ENCODE assay signal across 9 mouse cellular contexts in the genomic region with DNA sequence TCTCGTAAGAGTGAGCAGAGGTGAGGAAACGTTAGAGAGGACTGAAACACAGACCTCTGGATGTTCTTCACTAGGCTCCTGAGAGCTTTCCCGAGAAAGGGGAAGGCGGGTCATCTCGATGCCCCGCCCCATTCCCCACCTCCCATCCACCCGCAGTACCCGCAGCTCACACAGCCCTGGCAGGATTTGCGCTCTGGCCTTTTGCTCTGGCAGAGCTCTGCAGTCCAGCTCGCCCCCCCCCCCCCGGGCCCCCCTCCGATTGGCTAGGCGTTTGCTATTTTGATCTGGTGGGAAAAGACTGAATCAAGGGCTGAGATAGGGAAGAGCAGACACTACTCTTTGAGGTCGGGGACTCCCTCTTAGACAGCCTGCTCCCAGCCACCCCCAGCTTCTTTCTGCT.
DNase-seq lines count a peak whose midpoint lies in the region; ATAC-seq and TF ChIP-seq lines count a peak whose summit lies in the region.
"Had no signal": no experiment of that assay in that cellular context is flagged by ENCODE, and none has a peak within 500 bp of the region (broad histone marks: within the 10 kb centered on the region; RNA-seq: fewer than 3 reads in every experiment).

No protein-coding gene starts in this region.

- peak overlapping the region; percentile 38 for H3K4me3 ChIP-seq in lung, embryonic 16.5 days (ENCODE audit: low read length)
- peak overlapping the region; percentile 63 for H3K4me3 ChIP-seq in embryonic facial prominence, embryonic 10.5 days
- H3K4me3 ChIP-seq in kidney, embryonic 15.5 days (replicated peaks): peak overlapping the region; percentile 50
- peak overlapping the region; percentile 52 for H3K4me3 ChIP-seq in neural tube, embryonic 15.5 days (replicated peaks)
- H3K4me3 ChIP-seq in thymus, adult 2 months (ENCODE audit: control insufficient read depth, insufficient read depth, low read length): no peak overlapping the region
- H3K4me3 ChIP-seq: myocyte had no signal

- WGBS in lung, embryonic 16.5 days: 1% methylated on average over 13 of the region's 14 CpGs
- WGBS in embryonic facial prominence, embryonic 10.5 days: 3% methylated on average over 14 of the region's 14 CpGs
- WGBS in kidney, embryonic 15.5 days: 2% methylated on average over 14 of the region's 14 CpGs
- under 1% methylated on average over 14 of the region's 14 CpGs for WGBS in neural tube, embryonic 15.5 days
- WGBS in thymus, adult 2 months: 12% methylated on average over 14 of the region's 14 CpGs

- H3K27ac ChIP-seq in lung, embryonic 16.5 days (ENCODE audit: low read length): no peak overlapping the region
- no peak overlapping the region for H3K27ac ChIP-seq in embryonic facial prominence, embryonic 10.5 days (replicated peaks)
- 0 out of 2 replicates have a peak overlapping the region, but pooled peaks have one; percentile 6 for H3K27ac ChIP-seq in kidney, embryonic 15.5 days
- H3K27ac ChIP-seq in neural tube, embryonic 15.5 days (replicated peaks): peak overlapping the region; percentile 88
- no peak overlapping the region for H3K27ac ChIP-seq in thymus, adult 2 months (ENCODE audit: control insufficient read depth, insufficient read depth, low read length)

- no peaks in the 10 kb centered on the region for H3K36me3 ChIP-seq in lung, embryonic 16.5 days (ENCODE audit: control insufficient read depth, insufficient read depth, low read length)
- no peaks in the 10 kb centered on the region for H3K36me3 ChIP-seq in embryonic facial prominence, embryonic 10.5 days (replicated peaks)
- H3K36me3 ChIP-seq in kidney, embryonic 15.5 days: no peaks in the 10 kb centered on the region
- no peaks in the 10 kb centered on the region for H3K36me3 ChIP-seq in neural tube, embryonic 15.5 days
- no peaks in the 10 kb centered on the region for H3K36me3 ChIP-seq in thymus, adult 2 months (ENCODE audit: control insufficient read depth, insufficient read depth, low read length)

- no peak for TF ChIP-seq POLR2A in thymus, adult 2 months (IDR thresholded peaks at IDR 0.05; ENCODE audit: control insufficient read depth, extremely low read depth, insufficient read depth, low read length, poor library complexity)

- H3K9ac ChIP-seq in lung, embryonic 16.5 days (ENCODE audit: low read length): no peak overlapping the region; the same call in 1 of the 2 replicates
- H3K9ac ChIP-seq in kidney, embryonic 15.5 days: no peak overlapping the region
- H3K9ac ChIP-seq in neural tube, embryonic 15.5 days (replicated peaks): peak overlapping the region; percentile 77

- peaks cover 24% of the 10 kb centered on the region for H3K27me3 ChIP-seq in lung, embryonic 16.5 days (ENCODE audit: control insufficient read depth, insufficient read depth, low read depth, low read length)
- H3K27me3 ChIP-seq in embryonic facial prominence, embryonic 10.5 days (replicated peaks; ENCODE audit: low read depth, poor library complexity, severe bottlenecking): peaks cover 86% of the 10 kb centered on the region
- peaks cover 69% of the 10 kb centered on the region for H3K27me3 ChIP-seq in kidney, embryonic 15.5 days
- peaks cover 12% of the 10 kb centered on the region; the same call in 1 of the 2 replicates for H3K27me3 ChIP-seq in neural tube, embryonic 15.5 days (replicated peaks)
- peaks cover 10% of the 10 kb centered on the region; the same call in 1 of the 2 replicates for H3K27me3 ChIP-seq in thymus, adult 2 months (ENCODE audit: control insufficient read depth, insufficient read depth, low read length)

- no peaks in the 10 kb centered on the region for H3K9me3 ChIP-seq in lung, embryonic 16.5 days (ENCODE audit: control insufficient read depth, low read length)
- H3K9me3 ChIP-seq in embryonic facial prominence, embryonic 10.5 days: no peaks in the 10 kb centered on the region
- H3K9me3 ChIP-seq in kidney, embryonic 15.5 days (replicated peaks): no peaks in the 10 kb centered on the region
- H3K9me3 ChIP-seq in neural tube, embryonic 15.5 days (replicated peaks): no peaks in the 10 kb centered on the region

- H3K4me1 ChIP-seq in lung, embryonic 16.5 days (replicated peaks; ENCODE audit: control insufficient read depth, insufficient read depth, low read length): 0 out of 2 replicates have a peak, but pooled peaks cover 2% of the 10 kb centered on the region
- peaks cover 21% of the 10 kb centered on the region for H3K4me1 ChIP-seq in embryonic facial prominence, embryonic 10.5 days
- peaks cover 23% of the 10 kb centered on the region for H3K4me1 ChIP-seq in kidney, embryonic 15.5 days
- peaks cover 29% of the 10 kb centered on the region for H3K4me1 ChIP-seq in neural tube, embryonic 15.5 days
- no peaks in the 10 kb centered on the region for H3K4me1 ChIP-seq in thymus, adult 2 months (replicated peaks; ENCODE audit: control insufficient read depth, insufficient read depth, low read length)

- peak overlapping the region; percentile 65 for H3K4me2 ChIP-seq in lung, embryonic 16.5 days (ENCODE audit: low read depth, low read length)
- H3K4me2 ChIP-seq in kidney, embryonic 15.5 days: peak overlapping the region; percentile 92
- peak overlapping the region; percentile 93 for H3K4me2 ChIP-seq in neural tube, embryonic 15.5 days

- TF ChIP-seq CTCF in thymus, adult 2 months (IDR thresholded peaks at IDR 0.05; ENCODE audit: borderline replicate concordance, control insufficient read depth, extremely low read depth, insufficient read depth, low read length, poor library complexity): no peak

- no peak for DNase-seq in lung, adult 18-20 months
- peak; percentile 42 for DNase-seq in embryonic facial prominence, embryonic 10.5 days (ENCODE audit: low spot score)
- no peak for DNase-seq in thymus, adult 2 months
- no peak for DNase-seq in frontal cortex, postnatal 25 days (ENCODE audit: low spot score in 2 of 2)
- DNase-seq in left cerebral cortex, adult 11 months (ENCODE audit: low spot score): no peak

- no peak for ATAC-seq in lung, embryonic 16.5 days (ENCODE audit: low read depth)
- no peak; the same call in 1 of the 2 replicates for ATAC-seq in kidney, embryonic 15.5 days (replicated peaks; ENCODE audit: low FRiP score)
- peak; percentile 56 for ATAC-seq in neural tube, embryonic 15.5 days (ENCODE audit: low FRiP score)

Comparison
In these comparisons a context has a peak if more than half of its experiments do, and no peak if none do; other contexts are left out.
1. H3K27ac ChIP-seq: peak in kidney, embryonic 15.5 days (single experiment) and neural tube, embryonic 15.5 days (single experiment); none in lung, embryonic 16.5 days (single experiment), embryonic facial prominence, embryonic 10.5 days (single experiment) and thymus, adult 2 months (single experiment).
2. Peak in every context shown above with its lines, with median percentiles within 50 percentile points of each other: H3K4me2 ChIP-seq.